Mouse (Mus musculus): ENCODE results near the gene Hrct1. TPM values are rescaled to one million over a fixed set of nuclear protein-coding genes. Genes with fewer than 3 reads are reported as not detected.

Gene Hrct1
- polyA plus RNA-seq, 1 experiment = not detected

DNA sequence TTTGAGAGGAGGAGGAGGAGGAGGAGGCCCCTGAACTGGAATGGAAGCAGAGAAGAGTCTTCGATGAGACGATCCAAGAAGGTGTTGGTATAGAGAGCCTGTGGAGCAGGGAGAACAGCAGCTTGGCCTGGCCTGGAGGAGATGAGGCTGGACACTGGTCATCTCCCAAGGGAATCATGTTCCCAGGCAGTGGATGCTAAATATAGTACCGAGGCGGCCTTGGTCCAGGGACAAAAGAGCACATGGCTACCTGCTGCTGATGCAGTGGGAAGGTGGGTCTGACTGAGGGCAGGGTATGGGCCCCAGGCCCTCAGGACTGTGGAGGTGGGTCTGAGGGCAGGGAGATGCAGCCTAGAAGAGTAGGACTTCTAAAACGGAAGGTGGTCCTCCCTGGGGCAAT is 6.2 kb downstream of the Hrct1 start:
- Histone ChIP-seq H3K9me3 (ENCODE audit: control insufficient read depth, low read length) (no peaks in the 10 kb centered on the region), H3K27me3 (ENCODE audit: control insufficient read depth) (no peaks in the 10 kb centered on the region), H3K4me1 (ENCODE audit: control insufficient read depth) (peaks cover 13% of the 10 kb centered on the region), H3K36me3 (ENCODE audit: control insufficient read depth) (no peaks in the 10 kb centered on the region), H3K4me3 (replicated peaks) (no peak overlapping the region)
- TF ChIP-seq GATA1 (IDR thresholded peaks at IDR 0.05; ENCODE audit: low read length) (no peak), TAL1 (IDR thresholded peaks at IDR 0.05; ENCODE audit: low read length) (no peak)

DNA sequence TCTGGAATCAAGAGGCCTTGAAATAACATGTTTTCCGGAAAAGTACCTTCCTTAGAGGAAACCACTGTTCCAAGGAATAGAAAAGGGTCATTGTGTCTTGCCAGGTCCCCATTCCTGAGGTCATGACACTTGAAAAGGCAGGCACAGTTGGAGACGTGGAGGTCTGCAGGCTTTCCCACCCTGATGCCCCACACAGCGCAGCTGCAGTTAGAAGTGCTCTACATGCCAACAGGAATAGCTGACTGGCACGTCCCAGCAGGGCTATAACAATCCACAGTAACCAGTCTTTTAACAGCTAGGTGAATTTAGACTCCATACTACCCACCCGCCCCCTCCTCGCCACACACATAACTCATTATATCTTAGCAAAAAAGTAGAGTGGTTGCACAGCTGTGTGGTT is 10.2 kb downstream of the Hrct1 start:
- Histone ChIP-seq H3K36me3 (ENCODE audit: control insufficient read depth) (no peaks in the 10 kb centered on the region), H3K4me1 (ENCODE audit: control insufficient read depth) (no peaks in the 10 kb centered on the region), H3K9me3 (ENCODE audit: control insufficient read depth, low read length) (no peaks in the 10 kb centered on the region), H3K4me3 (replicated peaks) (no peak overlapping the region), H3K27me3 (ENCODE audit: control insufficient read depth) (no peaks in the 10 kb centered on the region)
- TF ChIP-seq GATA1 (IDR thresholded peaks at IDR 0.05; ENCODE audit: low read length) (no peak), TAL1 (IDR thresholded peaks at IDR 0.05; ENCODE audit: low read length) (no peak)

DNA sequence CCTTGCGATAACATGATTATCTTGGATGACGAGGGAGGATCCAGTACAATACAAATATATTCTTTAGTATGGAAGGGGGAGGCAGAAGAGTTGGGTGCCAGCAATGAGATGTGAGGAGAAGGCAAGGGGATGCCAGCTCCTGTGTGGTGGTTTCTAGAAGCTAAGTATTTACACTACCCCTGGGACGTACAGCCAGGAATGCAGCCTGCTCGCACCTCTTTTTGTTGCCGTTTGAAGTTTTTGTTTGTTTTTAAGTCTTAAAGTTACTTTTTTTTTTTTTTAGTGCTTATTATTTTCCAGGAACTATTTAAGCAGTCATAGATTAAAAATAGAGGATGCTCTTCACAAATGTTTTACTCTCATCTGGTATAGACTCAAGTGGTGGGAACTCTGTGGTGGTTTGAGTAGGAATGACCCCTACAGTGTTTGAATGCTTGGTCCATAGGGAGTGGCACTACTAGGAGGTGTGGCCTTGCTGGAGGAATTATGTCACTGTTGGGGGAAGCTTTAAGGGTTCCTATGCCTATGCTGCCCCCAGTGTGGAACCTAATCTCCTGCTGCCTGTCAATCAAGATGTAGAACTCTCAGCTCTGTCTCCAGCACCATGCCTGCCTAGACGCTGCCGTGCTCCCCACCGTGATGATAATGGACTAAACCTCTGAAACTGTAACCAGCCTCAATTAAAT is 12.1 kb downstream of the Hrct1 start:
- Histone ChIP-seq H3K36me3 (ENCODE audit: control insufficient read depth) (no peaks in the 10 kb centered on the region), H3K4me3 (replicated peaks) (no peak overlapping the region), H3K27me3 (ENCODE audit: control insufficient read depth) (no peaks in the 10 kb centered on the region), H3K9me3 (ENCODE audit: control insufficient read depth, low read length) (no peaks in the 10 kb centered on the region), H3K4me1 (ENCODE audit: control insufficient read depth) (no peaks in the 10 kb centered on the region)
- TF ChIP-seq GATA1 (IDR thresholded peaks at IDR 0.05; ENCODE audit: low read length) (no peak), TAL1 (IDR thresholded peaks at IDR 0.05; ENCODE audit: low read length) (no peak)

DNA sequence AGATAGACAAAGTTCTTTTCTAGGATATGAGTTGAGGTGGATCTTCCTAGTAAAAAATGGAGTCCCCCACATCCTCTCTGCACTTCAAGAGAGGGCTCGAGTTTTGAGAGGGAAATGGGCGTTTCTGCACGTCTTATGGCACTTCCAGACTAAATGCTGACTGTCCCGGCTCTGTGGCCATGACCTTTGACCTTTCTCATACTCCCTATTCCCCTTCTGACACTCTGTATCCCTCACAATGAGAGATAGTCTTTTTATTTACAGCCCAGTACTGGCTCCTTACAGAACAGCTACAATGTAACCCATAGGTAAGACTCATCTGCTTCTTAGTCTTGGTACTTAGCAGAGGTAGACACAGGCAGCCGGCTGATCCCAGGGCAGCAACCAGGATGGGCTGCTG is 14.5 kb downstream of the Hrct1 start:
- Histone ChIP-seq H3K27me3 (ENCODE audit: control insufficient read depth) (no peaks in the 10 kb centered on the region), H3K4me1 (ENCODE audit: control insufficient read depth) (no peaks in the 10 kb centered on the region), H3K9me3 (ENCODE audit: control insufficient read depth, low read length) (no peaks in the 10 kb centered on the region), H3K36me3 (ENCODE audit: control insufficient read depth) (no peaks in the 10 kb centered on the region), H3K4me3 (replicated peaks) (no peak overlapping the region)
- TF ChIP-seq TAL1 (IDR thresholded peaks at IDR 0.05; ENCODE audit: low read length) = no peak
- TF ChIP-seq GATA1 (IDR thresholded peaks at IDR 0.05; ENCODE audit: low read length) = no peak

DNA sequence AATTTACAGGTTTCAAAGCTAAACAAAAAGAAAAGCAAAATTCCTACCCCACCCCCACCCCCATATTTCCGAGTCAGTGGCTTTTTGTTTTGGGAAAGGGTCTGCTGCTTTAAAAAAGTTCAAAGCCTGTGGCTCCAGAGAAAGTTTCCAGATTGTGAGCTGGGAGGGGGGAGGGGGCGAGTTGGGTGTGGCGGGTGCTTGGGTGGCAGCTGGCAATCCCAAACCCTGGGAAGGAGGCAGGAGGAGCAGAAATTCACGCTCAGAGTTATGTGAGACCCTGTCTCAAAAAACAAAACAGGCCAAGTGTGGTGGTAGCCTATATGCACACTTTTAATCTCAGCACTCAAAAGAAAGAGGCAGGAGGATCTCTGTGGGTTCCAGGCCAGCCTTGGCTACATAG is 15.6 kb downstream of the Hrct1 start:
- TF ChIP-seq GATA1 (IDR thresholded peaks at IDR 0.05; ENCODE audit: low read length) (no peak), TAL1 (IDR thresholded peaks at IDR 0.05; ENCODE audit: low read length) (no peak)
- H3K27me3 ChIP-seq (ENCODE audit: control insufficient read depth) = no peaks in the 10 kb centered on the region

DNA sequence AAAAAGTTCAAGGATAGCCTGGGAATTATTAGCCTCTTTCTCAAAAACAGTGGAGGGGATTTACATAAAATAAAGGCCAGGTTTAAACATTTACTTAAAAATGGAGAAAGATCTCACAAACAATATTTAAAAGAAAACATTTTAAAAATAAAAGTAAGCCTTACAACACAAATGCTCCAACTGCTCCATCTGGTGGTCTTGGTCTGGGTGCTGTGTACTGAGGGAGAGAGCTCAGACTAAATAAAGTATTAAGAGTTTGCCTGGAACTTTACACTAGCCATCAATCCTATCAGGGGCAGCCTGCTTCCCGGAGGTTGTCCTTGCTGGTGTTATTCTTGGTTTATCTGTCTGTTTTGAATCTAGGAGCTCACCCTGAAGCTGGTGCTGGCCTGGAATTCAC is 16.1 kb downstream of the Hrct1 start:
- Histone ChIP-seq H3K4me3 (replicated peaks) (no peak overlapping the region), H3K27me3 (ENCODE audit: control insufficient read depth) (no peaks in the 10 kb centered on the region), H3K9me3 (ENCODE audit: control insufficient read depth, low read length) (no peaks in the 10 kb centered on the region), H3K4me1 (ENCODE audit: control insufficient read depth) (no peaks in the 10 kb centered on the region), H3K36me3 (ENCODE audit: control insufficient read depth) (no peaks in the 10 kb centered on the region)
- TF ChIP-seq GATA1 (IDR thresholded peaks at IDR 0.05; ENCODE audit: low read length) = no peak
- TF ChIP-seq TAL1 (IDR thresholded peaks at IDR 0.05; ENCODE audit: low read length) = no peak

More for the DNA sequence above, 15.6 kb downstream of the Hrct1 start:
- Histone ChIP-seq H3K36me3 (ENCODE audit: control insufficient read depth) (no peaks in the 10 kb centered on the region), H3K4me1 (ENCODE audit: control insufficient read depth) (no peaks in the 10 kb centered on the region), H3K9me3 (ENCODE audit: control insufficient read depth, low read length) (no peaks in the 10 kb centered on the region), H3K4me3 (replicated peaks) (no peak overlapping the region)

DNA sequence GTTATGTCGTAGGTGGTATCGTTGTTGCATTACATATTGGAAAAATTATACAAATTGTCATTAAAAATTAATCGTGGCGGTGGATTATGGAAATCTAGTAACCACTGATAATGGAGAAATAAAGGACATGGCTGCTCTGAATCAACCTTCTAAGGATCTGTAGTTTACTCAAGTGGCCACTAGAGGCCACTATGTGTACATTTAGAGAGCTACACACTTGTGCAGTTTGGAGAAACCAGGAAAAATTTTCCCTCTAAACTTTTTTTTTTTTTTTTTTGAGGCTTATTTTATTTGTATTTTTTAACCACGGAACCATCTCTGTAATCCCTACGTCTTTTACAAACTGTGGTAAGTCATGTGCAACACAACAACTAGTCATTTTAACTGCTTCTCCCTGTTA is 18.2 kb downstream of the Hrct1 start:
- H3K27me3 ChIP-seq (ENCODE audit: control insufficient read depth) = no peaks in the 10 kb centered on the region
- no peaks in the 10 kb centered on the region for H3K9me3 ChIP-seq (ENCODE audit: control insufficient read depth, low read length)
- TF ChIP-seq TAL1 (IDR thresholded peaks at IDR 0.05; ENCODE audit: low read length) (no peak), GATA1 (IDR thresholded peaks at IDR 0.05; ENCODE audit: low read length) (no peak)
- H3K4me3 ChIP-seq (replicated peaks) = no peak overlapping the region
- no peaks in the 10 kb centered on the region for H3K36me3 ChIP-seq (ENCODE audit: control insufficient read depth)
- H3K4me1 ChIP-seq (ENCODE audit: control insufficient read depth) = no peaks in the 10 kb centered on the region

DNA sequence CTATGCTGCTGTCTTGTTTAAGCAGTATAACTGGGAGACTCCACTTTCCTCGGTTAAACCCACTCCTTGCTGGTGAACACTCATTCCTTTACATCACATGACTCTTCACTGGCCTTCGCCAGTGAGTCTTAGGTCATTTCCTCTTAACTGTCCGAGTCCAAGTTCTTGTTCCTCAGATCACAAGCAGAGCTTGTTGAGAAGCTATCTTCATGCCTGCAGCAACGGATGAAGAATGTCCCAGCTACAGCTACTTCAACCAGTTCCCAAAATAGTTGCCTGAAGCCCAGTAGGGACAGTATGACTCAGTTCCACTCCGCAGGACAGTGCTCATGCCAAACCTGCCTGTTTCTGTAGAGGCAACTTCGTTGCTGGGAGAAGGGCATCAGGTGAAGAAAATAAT is 30.2 kb downstream of the Hrct1 start:
- Histone ChIP-seq H3K36me3 (ENCODE audit: control insufficient read depth) (no peaks in the 10 kb centered on the region), H3K4me1 (ENCODE audit: control insufficient read depth) (no peaks in the 10 kb centered on the region), H3K4me3 (replicated peaks) (no peak overlapping the region), H3K27me3 (ENCODE audit: control insufficient read depth) (no peaks in the 10 kb centered on the region), H3K9me3 (ENCODE audit: control insufficient read depth, low read length) (no peaks in the 10 kb centered on the region)
- TF ChIP-seq TAL1 (IDR thresholded peaks at IDR 0.05; ENCODE audit: low read length) = no peak
- TF ChIP-seq GATA1 (IDR thresholded peaks at IDR 0.05; ENCODE audit: low read length) = no peak

DNA sequence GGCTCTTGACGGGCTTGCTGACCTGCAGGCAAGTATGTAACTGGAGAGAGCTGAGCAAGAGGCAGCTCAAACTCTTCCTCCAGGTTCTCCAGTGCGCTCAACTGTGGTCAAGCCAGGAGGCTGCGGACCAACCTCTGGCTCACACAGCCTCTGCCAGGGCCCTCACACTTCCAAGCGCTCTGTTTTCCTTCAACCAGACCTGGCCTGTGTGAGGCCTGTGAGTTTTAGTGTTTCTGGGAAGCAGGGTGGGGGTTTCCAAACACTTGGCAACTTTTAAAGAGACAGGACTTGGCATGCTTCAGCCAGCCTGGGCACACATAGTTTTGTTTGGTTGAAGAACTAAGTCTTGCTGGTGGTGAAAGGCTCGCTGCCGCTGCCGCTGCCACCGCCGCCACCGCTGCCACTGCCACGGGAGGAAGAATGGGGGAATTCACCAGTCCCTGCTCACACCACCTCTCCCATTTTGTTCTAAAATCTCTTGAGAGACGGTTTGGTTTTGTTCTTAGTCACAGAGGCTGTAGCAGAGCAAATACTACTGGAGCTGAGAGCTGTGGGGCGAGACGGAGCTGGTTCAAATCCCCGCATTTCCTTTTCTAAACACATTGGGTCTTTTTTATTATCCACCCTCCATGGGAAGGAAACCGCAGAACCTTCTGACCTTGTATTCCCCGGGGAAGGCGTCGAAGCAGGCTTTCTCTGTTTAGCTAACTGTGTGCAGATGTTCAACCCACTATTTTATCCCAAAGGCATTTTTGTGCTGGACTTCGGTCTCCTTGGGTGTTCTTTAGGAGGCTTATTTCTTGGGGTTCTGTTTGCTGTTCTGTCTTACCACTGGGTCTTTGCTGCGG is 32.8 kb downstream of the Hrct1 start:
- Histone ChIP-seq H3K36me3 (ENCODE audit: control insufficient read depth) (no peaks in the 10 kb centered on the region), H3K9me3 (ENCODE audit: control insufficient read depth, low read length) (no peaks in the 10 kb centered on the region), H3K4me1 (ENCODE audit: control insufficient read depth) (no peaks in the 10 kb centered on the region), H3K4me3 (replicated peaks) (no peak overlapping the region), H3K27me3 (ENCODE audit: control insufficient read depth) (no peaks in the 10 kb centered on the region)
- TF ChIP-seq TAL1 (IDR thresholded peaks at IDR 0.05; ENCODE audit: low read length) (no peak), GATA1 (IDR thresholded peaks at IDR 0.05; ENCODE audit: low read length) (no peak)
